In the genomic region with DNA sequence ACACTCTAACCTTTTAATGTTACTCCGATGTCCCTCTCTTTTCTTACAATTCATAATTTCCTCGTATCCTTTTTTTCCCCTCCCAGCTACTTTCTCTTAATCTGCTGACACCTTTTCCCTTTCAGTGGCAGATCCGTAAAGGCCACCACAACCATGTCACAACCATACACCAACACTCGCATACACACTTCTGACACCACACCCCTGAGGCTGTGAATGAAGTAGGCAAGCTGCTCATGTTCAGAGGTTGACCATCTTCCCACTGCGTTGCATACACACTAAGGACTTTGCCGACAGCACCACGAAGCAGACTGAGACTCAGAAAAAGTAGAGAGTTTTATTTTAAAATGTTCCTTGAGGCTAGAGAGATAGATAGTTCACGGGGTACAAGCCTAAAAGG, we compare ENCODE assay signal across 14 mouse cellular contexts.
"Had no signal": no experiment of that assay in that cellular context is flagged by ENCODE, and none has a peak within 500 bp of the region (broad histone marks: within the 10 kb centered on the region; RNA-seq: fewer than 3 reads in every experiment).

No protein-coding gene starts in this region.

- H3K4me1 ChIP-seq: liver, embryonic 13.5 days; midbrain, embryonic 10.5 days; neural tube, embryonic 12.5 days had no signal

- H3K9me3 ChIP-seq: limb, embryonic 12.5 days; liver, embryonic 13.5 days; midbrain, embryonic 10.5 days; neural tube, embryonic 12.5 days had no signal

- H3K9ac ChIP-seq: limb, embryonic 12.5 days; liver, embryonic 13.5 days; liver, postnatal 0 days; neural tube, embryonic 12.5 days had no signal

- H3K4me3 ChIP-seq: limb, embryonic 12.5 days; liver, embryonic 13.5 days; midbrain, embryonic 10.5 days; neural tube, embryonic 12.5 days had no signal

- H3K27me3 ChIP-seq: limb, embryonic 12.5 days; liver, embryonic 13.5 days; neural tube, embryonic 12.5 days had no signal

- H3K4me2 ChIP-seq: limb, embryonic 12.5 days; liver, embryonic 13.5 days; neural tube, embryonic 12.5 days had no signal

- DNase-seq: kidney, adult 8-10 months; kidney, postnatal 36 days; layer of hippocampus, adult 9-11 months; layer of hippocampus, postnatal 36 days; liver; liver, embryonic 13.5 days; liver, postnatal 0 days; midbrain, embryonic 14.5 days; spleen, adult 18-20 months; thymus, adult 18-20 months; thymus, postnatal 14 days had no signal

- H3K27ac ChIP-seq: limb, embryonic 12.5 days; liver, embryonic 13.5 days; midbrain, embryonic 10.5 days; neural tube, embryonic 12.5 days had no signal

- H3K36me3 ChIP-seq: liver, embryonic 13.5 days; midbrain, embryonic 10.5 days; neural tube, embryonic 12.5 days had no signal

- ATAC-seq: liver, postnatal 0 days had no signal
